Mouse (Mus musculus): ENCODE measurements around the gene Clns1a. TPM values are rescaled to one million over a fixed set of nuclear protein-coding genes. Genes with fewer than 3 reads are reported as not detected.

Clns1a gene
- polyA plus RNA-seq, 1 experiment: not detected

DNA sequence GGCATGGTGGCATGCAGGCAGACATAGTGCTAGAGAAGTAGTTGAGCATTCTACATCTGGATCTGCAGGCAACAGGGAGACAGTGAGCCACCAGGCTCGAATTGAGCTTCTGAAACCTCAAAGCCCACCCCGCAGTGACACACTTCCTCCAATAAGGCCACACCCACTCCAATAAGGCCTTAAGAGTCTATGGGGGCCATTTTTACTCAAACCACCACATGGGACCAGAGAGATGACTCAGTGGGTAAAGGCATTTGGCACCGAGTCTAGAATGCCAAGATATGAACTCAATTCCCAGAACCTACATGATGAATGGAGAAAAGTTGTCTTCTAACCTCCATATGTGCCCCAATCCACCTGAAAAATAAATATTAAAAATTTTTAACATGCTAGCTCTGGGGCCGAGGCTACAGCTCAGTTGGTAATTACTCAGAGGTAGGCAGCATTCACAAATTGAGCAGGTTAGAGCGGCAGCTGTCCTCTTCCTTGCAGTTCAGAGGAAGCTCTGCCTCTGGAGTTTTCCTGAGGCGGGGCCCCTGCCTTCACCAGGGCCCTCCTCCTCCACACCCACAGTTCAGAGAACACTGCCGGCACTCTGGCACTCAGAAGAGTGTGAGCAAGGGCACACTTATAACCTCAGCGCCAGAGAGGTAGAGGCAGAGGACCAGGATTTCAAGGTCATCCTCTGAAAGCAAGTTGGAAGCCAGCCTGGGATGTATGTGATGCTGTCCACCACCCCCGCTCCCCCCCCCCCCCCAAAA lies 70.2 kb downstream of the Clns1a start:
- Histone ChIP-seq H3K27ac (ENCODE audit: insufficient read depth, low read depth, low read length) (no peak overlapping the region), H3K4me1 (ENCODE audit: control insufficient read depth, insufficient read depth, low read length) (peaks cover 12% of the 10 kb centered on the region), H3K4me3 (ENCODE audit: insufficient read depth, low read depth, low read length) (no peak overlapping the region)
- TF ChIP-seq CTCF (IDR thresholded peaks at IDR 0.05; ENCODE audit: insufficient read depth, low read depth, low read length): no peak
- TF ChIP-seq POLR2A (IDR thresholded peaks at IDR 0.05; ENCODE audit: insufficient read depth, low read depth, low read length): no peak
- 81% methylated on average over 9 of the region's 9 CpGs for WGBS

DNA sequence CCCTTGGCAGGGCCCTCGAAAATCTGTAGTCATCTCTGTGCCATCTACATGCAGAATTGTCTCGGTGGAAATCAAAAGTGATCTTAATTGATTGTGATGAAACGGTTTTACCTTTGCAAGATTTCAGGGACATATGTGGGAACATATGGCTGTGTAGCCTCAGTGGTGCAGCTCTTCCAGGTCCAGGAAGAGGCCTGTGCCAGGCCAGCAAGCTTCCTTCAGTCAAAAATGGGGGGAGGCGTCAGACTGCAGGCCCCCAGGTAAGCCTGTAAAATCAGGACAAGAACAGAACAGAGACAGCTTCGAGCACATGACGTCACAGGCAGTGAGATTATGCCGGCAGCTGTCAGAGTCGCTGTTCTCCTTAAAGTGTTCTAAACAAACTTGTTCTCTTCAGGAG lies 71.4 kb downstream of the Clns1a start:
- TF ChIP-seq CTCF (IDR thresholded peaks at IDR 0.05; ENCODE audit: insufficient read depth, low read depth, low read length): no peak
- no peak for TF ChIP-seq POLR2A (IDR thresholded peaks at IDR 0.05; ENCODE audit: insufficient read depth, low read depth, low read length)
- Histone ChIP-seq H3K27ac (ENCODE audit: insufficient read depth, low read depth, low read length) (no peak overlapping the region), H3K4me1 (ENCODE audit: control insufficient read depth, insufficient read depth, low read length) (peaks cover 12% of the 10 kb centered on the region), H3K4me3 (ENCODE audit: insufficient read depth, low read depth, low read length) (no peak overlapping the region)
- 80% methylated on average over 8 of the region's 8 CpGs for WGBS

DNA sequence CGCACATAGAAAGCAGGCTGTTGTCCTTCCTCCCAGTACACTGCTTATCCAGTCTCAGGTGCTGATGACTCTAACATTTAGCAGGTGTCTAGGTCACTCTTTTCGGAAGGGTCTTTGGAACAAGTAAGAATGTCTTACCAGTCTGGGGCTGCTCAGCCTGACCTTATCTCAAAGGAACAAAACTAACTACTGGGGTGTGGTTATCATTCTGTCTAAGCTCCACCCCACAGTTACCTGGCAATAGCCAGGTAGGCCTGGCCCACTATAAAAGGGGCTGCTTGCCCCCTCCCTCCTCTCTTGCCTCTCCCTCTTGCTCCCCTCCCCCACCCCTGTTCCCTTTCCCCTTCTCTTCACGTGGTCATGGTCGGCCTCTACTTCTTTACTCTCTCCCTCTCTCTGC lies 72.6 kb downstream of the Clns1a start:
- WGBS: 84% methylated on average over 4 of the region's 4 CpGs
- TF ChIP-seq CTCF (IDR thresholded peaks at IDR 0.05; ENCODE audit: insufficient read depth, low read depth, low read length) (no peak), POLR2A (IDR thresholded peaks at IDR 0.05; ENCODE audit: insufficient read depth, low read depth, low read length) (no peak)
- H3K27ac ChIP-seq (ENCODE audit: insufficient read depth, low read depth, low read length): no peak overlapping the region
- H3K4me1 ChIP-seq (ENCODE audit: control insufficient read depth, insufficient read depth, low read length): peaks cover 12% of the 10 kb centered on the region
- H3K4me3 ChIP-seq (ENCODE audit: insufficient read depth, low read depth, low read length): no peak overlapping the region

Other genes with a start within 250 kb of the Clns1a start
- not detected in 2 replicates for gene Kctd14, start 245.3 kb upstream of the Clns1a start, polyA plus RNA-seq (2012; ENCODE audit: insufficient read depth, insufficient read length, low replicate concordance, missing spikeins)
- not detected in 2 replicates for gene Ints4, start 215.7 kb upstream of the Clns1a start, polyA plus RNA-seq (2012; ENCODE audit: insufficient read depth, insufficient read length, low replicate concordance, missing spikeins)
- gene Aamdc, start 117.1 kb upstream of the Clns1a start, polyA plus RNA-seq (2012; ENCODE audit: insufficient read depth, insufficient read length, low replicate concordance, missing spikeins): not detected in 2 replicates
- 69.4 and 122 TPM in 2 replicates for gene Rsf1, start 116.7 kb upstream of the Clns1a start, polyA plus RNA-seq (2012; ENCODE audit: insufficient read depth, insufficient read length, low replicate concordance, missing spikeins)
- not detected in 2 replicates for gene Aqp11, start 41.7 kb downstream of the Clns1a start, polyA plus RNA-seq (2012; ENCODE audit: insufficient read depth, insufficient read length, low replicate concordance, missing spikeins)
- 99.5 and 211 TPM in 2 replicates for gene Pak1, start 91.9 kb downstream of the Clns1a start, polyA plus RNA-seq (2012; ENCODE audit: insufficient read depth, insufficient read length, low replicate concordance, missing spikeins)
- not detected in 2 replicates for gene Gdpd4, start 223.3 kb downstream of the Clns1a start, polyA plus RNA-seq (2012; ENCODE audit: insufficient read depth, insufficient read length, low replicate concordance, missing spikeins)